Mouse (Mus musculus) liver, embryonic 15.5 days (tissue): ENCODE measurements around the gene Lrch1. TPM values are rescaled to one million over a fixed set of nuclear protein-coding genes. Genes with fewer than 3 reads are reported as not detected.

Experiments
- ATAC-seq: fragments of 200-750 bp; cut with Nextera tagmentation; 2 replicates; pipeline ENCODE4 v1.8.0; 2017; ENCODE audit warnings: moderate number of reproducible peaks, mild to moderate bottlenecking, moderate library complexity; ENCODE audit not compliant: insufficient read depth
- H3K27ac ChIP-seq: fragments of 300-500 bp; sonication (generic); replicated peaks from 2 replicates; pipeline ENCODE4 v1.5.1; 2015; ENCODE audit warnings: mild to moderate bottlenecking, inconsistent platforms
- H3K27me3 ChIP-seq: fragments of 300-500 bp; sonication (generic); 2 replicates; pipeline ENCODE4 v1.6.1; 2015; ENCODE audit warnings: mild to moderate bottlenecking, inconsistent platforms
- H3K36me3 ChIP-seq: fragments of 300-500 bp; sonication (generic); replicated peaks from 2 replicates; pipeline ENCODE4 v1.6.1; 2015; ENCODE audit warnings: moderate library complexity, mild to moderate bottlenecking, inconsistent platforms
- H3K4me1 ChIP-seq: fragments of 300-500 bp; sonication (generic); replicated peaks from 2 replicates; pipeline ENCODE4 v1.6.1; 2015; ENCODE audit warnings: inconsistent platforms
- H3K4me2 ChIP-seq: fragments of 300-500 bp; sonication (generic); 2 replicates; pipeline ENCODE4 v1.6.1; 2015; ENCODE audit warnings: moderate library complexity, mild to moderate bottlenecking, inconsistent platforms
- H3K4me3 ChIP-seq: fragments of 300-500 bp; sonication (generic); replicated peaks from 2 replicates; pipeline ENCODE4 v1.5.1; 2015; ENCODE audit warnings: mild to moderate bottlenecking, inconsistent platforms
- H3K9ac ChIP-seq: fragments of 300-500 bp; sonication (generic); 2 replicates; pipeline ENCODE4 v1.6.1; 2015; ENCODE audit warnings: moderate library complexity, mild to moderate bottlenecking, inconsistent platforms
- H3K9me3 ChIP-seq: fragments of 300-500 bp; sonication (generic); replicated peaks from 2 replicates; pipeline ENCODE4 v1.6.1; 2016; ENCODE audit warnings: inconsistent platforms
- WGBS: fragments of 180-500 bp; shearing (Covaris S2); methylation state at CpG from one replicate; pipeline ENCODE4 v1.1.7; 2015; ENCODE audit warnings: mixed read lengths; ENCODE audit not compliant: insufficient replicate concordance; 5-methylcytosine and 5-hydroxymethylcytosine counted together
- polyA plus RNA-seq: library from polyadenylated mRNA; unstranded; fragments of >200 nt; fragmentation: Nextera tagmentation; extraction: Ambion mirVana; gene quantifications from 2 replicates; pipeline ENCODE4 v1.2.1, GENCODE M21; 2015

Lrch1 gene
- polyA plus RNA-seq, 1 experiment from 2014 or later: 4.5 TPM

DNA sequence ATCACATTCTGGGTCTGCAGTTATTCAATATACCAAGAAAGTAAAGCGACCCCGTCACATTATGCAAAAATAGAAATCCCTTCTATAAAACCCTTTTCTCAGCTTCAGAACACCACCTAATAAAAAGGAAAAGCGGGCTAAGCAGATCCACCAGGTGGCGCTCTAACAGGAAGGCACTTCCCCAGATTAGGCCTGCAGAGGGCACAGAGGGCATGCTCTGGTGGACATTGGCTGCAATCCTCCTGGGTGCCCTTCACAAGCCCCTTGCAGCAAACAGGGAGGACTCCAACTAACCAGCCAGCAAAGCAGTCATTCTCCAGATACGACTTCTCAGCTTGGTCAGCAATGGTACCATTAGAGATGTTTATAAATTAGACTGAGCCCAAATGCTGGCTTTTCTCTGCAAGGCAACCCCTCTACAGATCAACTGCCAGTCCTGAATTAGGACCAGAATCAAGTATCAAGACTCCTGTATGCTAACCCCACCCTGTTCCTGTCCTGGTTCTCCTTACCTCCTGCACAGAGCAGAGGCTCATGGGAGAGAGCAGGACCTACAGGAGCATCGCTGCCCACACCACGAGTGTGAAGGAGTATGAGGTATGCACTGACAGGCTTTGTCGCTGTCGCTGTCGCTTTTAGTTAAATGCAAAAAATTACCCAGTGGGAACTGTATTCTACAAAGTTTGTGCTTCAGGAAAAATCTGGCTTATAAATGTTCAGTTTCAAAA is 183.3 kb downstream of the Lrch1 start:
- Histone ChIP-seq H3K9ac (no peak overlapping the region), H3K27me3 (no peaks in the 10 kb centered on the region), H3K4me1 (no peaks in the 10 kb centered on the region), H3K36me3 (peaks cover 4% of the 10 kb centered on the region), H3K4me3 (no peak overlapping the region), H3K4me2 (no peak overlapping the region), H3K27ac (no peak overlapping the region), H3K9me3 (no peaks in the 10 kb centered on the region)
- ATAC-seq: no peak
- WGBS: 56% methylated on average over 10 of the region's 10 CpGs

DNA sequence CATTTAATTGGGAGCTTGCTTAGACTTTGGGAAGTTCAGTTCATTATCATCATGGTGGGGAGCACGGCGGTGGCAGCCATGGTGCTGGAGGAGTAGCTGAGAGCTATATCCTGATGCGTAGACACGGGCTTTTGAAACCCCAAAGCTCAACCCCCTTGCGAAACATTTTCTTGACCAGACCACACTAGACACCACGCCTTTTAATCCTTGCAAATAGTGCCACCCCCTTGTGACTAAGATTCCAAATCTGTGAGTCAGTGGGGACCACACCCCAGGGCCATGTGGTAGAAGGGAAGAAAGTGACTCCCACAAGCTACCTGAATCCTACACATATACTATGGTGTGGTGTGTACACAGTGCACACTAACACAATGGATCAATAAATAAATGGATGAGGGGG is 210.8 kb downstream of the Lrch1 start:
- no peaks in the 10 kb centered on the region for H3K9me3 ChIP-seq
- ATAC-seq: no peak
- no peaks in the 10 kb centered on the region for H3K27me3 ChIP-seq
- no peak overlapping the region for H3K4me2 ChIP-seq
- H3K36me3 ChIP-seq: peaks cover 64% of the 10 kb centered on the region
- 87% methylated on average over 6 of the region's 6 CpGs for WGBS
- H3K4me1 ChIP-seq: peaks cover 13% of the 10 kb centered on the region
- no peak overlapping the region for H3K9ac ChIP-seq
- H3K27ac ChIP-seq: no peak overlapping the region
- H3K4me3 ChIP-seq: no peak overlapping the region

DNA sequence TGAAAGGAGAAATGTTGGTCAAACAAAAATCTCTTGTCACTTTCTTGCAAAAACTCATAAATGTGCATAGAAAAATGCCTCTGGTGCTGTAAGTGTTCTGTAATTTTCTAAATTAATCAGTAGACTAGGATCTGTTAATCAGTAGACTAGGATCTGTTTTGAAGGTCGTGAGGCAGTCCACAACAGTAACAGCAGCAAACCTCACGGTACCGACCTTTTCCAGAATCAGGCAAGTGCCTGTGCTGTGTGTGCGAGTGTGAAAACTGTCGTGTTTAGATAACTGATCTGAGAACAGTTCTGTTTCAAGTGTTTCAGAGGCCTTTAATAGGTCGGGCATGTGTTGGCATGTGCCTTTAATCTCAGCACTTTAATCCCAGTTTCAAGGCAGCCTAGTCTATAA is 212.2 kb downstream of the Lrch1 start:
- H3K9ac ChIP-seq: no peak overlapping the region
- 54% methylated on average over 6 of the region's 6 CpGs for WGBS
- no peaks in the 10 kb centered on the region for H3K9me3 ChIP-seq
- no peak overlapping the region for H3K4me2 ChIP-seq
- H3K36me3 ChIP-seq: peaks cover 51% of the 10 kb centered on the region
- H3K27ac ChIP-seq: no peak overlapping the region
- peaks cover 17% of the 10 kb centered on the region for H3K4me1 ChIP-seq
- H3K27me3 ChIP-seq: no peaks in the 10 kb centered on the region
- no peak for ATAC-seq
- no peak overlapping the region for H3K4me3 ChIP-seq

DNA sequence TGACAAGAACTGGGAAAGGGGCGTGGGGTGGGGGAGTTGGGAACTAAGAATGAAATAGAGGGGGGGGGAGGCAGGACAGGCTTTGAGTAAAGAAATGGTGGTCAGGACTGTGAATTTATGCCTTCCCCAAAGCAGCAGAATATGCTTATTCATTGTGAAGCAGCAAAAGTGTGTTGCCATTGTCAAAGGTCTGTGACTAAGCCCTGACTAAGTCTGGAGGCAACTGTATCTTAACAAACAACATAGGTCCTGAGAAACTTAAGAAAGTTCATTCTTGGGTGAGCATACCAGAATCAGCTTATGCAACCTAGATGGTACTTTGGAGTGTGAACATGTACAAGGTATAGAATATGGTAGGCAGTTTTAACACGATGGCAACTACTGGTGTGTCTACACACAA is 214.3 kb downstream of the Lrch1 start:
- Histone ChIP-seq H3K36me3 (peaks cover 32% of the 10 kb centered on the region), H3K4me3 (peak overlapping the region; percentile 73), H3K4me2 (peak overlapping the region; percentile 85), H3K9ac (peak overlapping the region; percentile 26; the same call in 1 of the 2 replicates), H3K27me3 (no peaks in the 10 kb centered on the region), H3K4me1 (peaks cover 17% of the 10 kb centered on the region), H3K9me3 (no peaks in the 10 kb centered on the region), H3K27ac (peak overlapping the region; percentile 39; the same call in 1 of the 2 replicates)
- ATAC-seq: no peak
- 60% methylated on average over 2 of the region's 2 CpGs for WGBS

DNA sequence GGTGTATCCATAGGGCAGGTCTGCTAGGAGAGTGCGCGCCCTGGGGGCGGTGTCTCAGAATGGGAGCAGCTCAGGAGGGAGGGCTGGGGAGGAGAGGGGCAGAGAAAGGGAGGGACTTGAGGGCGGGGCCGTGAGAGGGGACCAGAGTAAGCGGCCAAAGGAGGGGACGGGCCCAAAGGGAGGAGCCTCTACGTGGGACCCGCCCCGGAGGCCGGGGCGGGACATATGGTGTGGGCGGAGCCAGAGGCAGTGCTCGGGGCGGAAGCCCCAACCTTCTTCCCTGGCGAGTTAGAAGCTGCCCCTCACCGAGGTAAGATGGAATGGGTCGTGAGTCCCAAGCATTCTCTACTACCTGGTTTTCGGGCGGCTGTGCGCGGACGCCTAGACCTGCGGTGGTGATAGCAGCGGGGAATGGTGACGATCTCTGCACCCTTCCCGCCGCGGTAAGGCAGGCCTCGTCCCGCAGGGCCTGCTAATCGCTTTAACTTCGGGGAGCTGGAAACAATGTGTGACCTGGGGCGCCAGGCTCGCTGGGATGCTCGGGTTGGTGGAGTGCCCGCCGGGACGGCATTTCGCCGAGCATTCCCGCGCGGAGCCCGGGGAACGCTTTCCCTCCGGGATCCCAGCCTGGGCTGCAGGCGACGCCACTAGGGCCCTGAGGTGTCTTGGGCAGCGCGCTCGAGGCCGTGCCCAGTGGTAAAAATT is 215.4 kb downstream of the Lrch1 start, which contains the start of gene Esd:
Gene Esd (plus strand): TSS at position 219 of the 705 bp plus-strand sequence.
- ATAC-seq: peak; percentile 99
- H3K9ac ChIP-seq: peak within 1 kb of the TSS; percentile 80
- 0% methylated on average over 50 of the region's 53 CpGs for WGBS

DNA sequence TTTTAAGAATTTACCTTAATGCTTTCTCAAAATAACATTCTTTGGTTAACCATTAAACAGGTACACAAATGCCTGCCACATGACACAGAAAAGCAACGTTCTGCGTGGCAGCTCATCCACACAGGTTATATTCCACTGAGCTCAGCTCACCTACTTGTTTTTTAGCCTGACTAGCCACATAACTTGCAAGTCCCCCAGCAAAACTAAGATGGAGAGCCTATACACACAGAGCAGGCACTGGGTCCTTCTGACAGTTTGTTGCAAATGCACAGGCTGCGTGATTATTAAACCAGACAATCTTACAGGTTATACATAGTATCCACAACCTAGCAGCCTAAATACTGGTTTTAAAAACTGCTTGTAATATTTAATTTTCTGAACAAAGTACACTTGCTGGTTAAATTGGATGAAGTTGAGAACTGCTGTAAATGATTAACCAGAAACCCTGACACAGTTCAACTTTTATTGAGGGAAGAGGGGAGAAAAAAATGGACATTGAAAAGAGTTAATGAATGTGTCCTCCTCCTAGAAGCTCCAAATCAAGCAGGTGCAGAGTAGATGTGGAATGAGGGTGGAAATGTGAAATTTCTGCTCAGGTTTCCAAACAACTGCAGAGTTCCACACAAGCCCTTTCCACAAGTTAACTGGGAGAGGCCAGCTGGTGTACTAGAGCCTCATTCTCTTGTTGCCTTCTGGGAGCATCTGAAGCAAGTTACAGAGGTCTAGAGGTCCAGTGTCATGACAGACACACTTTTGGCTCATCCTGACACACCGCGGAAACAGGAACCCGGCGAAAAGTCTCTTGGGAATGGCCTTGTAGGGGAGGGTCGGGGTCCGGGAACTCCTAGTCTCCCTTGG is 216.2 kb downstream of the Lrch1 start:
- WGBS: 25% methylated on average over 9 of the region's 9 CpGs
- Histone ChIP-seq H3K27ac (peak overlapping the region; percentile 77), H3K9me3 (no peaks in the 10 kb centered on the region), H3K36me3 (peaks cover 12% of the 10 kb centered on the region), H3K4me1 (peaks cover 17% of the 10 kb centered on the region), H3K4me3 (peak overlapping the region; percentile 73), H3K9ac (peak overlapping the region; percentile 80), H3K4me2 (peak overlapping the region; percentile 85), H3K27me3 (no peaks in the 10 kb centered on the region)
- ATAC-seq: peak; percentile 1; the same call in 1 of the 2 replicates

More for the DNA sequence above, 215.4 kb downstream of the Lrch1 start, which contains the start of gene Esd:
- Histone ChIP-seq H3K36me3 (peaks cover 20% of the 10 kb centered on the region), H3K9me3 (no peaks in the 10 kb centered on the region), H3K4me3 (peak within 1 kb of the TSS; percentile 73), H3K4me1 (peaks cover 17% of the 10 kb centered on the region), H3K4me2 (peak within 1 kb of the TSS; percentile 85), H3K27me3 (no peaks in the 10 kb centered on the region), H3K27ac (peak within 1 kb of the TSS; percentile 80)

DNA sequence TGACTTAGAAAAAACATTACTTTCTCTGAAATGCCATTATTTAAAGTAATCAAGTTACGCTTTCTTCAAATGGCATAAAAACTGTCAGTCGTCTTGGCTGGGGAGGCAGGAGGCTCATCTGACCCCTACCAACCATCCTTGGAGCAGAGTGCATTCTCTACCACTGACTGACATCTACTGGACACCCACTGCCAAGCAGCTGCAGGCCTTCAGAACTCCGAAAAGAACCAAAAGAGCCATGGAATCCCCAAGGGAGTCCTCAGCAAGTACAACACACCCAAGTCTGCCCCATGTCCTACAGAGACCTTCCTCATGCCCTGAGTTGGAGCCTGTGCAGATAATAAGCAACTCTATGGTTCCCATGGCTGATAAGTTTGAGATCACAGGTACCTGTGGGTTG is 224.1 kb downstream of the Lrch1 start:
- Histone ChIP-seq H3K9me3 (no peaks in the 10 kb centered on the region), H3K4me1 (no peaks in the 10 kb centered on the region), H3K4me2 (no peak overlapping the region), H3K36me3 (no peaks in the 10 kb centered on the region), H3K4me3 (no peak overlapping the region), H3K27ac (no peak overlapping the region), H3K9ac (no peak overlapping the region), H3K27me3 (peaks cover 3% of the 10 kb centered on the region; the same call in 1 of the 2 replicates)
- 59% methylated on average over 3 of the region's 3 CpGs for WGBS
- no peak for ATAC-seq

DNA sequence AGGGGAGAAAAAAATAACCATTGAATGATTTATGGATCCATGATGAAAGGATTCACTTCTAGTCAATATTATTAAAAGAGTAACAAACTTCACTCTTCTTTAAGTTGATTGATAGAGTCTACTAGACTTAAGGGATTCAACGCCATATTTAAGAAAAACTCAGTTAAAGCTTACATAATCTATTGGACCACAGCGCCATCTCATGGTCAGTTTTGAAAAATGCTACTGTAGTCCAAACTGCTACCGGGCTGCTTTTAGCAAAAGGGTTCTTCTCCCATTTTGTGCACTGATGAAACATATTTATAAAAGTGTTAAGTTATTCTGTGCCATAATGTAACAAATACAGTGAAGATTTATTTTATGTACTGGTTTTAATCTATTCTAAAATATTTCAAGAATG is 238.6 kb downstream of the Lrch1 start:
- WGBS: 13% methylated on average over 3 of the region's 3 CpGs
- H3K27ac ChIP-seq: no peak overlapping the region
- no peaks in the 10 kb centered on the region for H3K27me3 ChIP-seq
- H3K4me1 ChIP-seq: no peaks in the 10 kb centered on the region
- H3K36me3 ChIP-seq: no peaks in the 10 kb centered on the region
- no peak overlapping the region for H3K4me3 ChIP-seq
- H3K9me3 ChIP-seq: no peaks in the 10 kb centered on the region
- no peak overlapping the region for H3K9ac ChIP-seq
- ATAC-seq: no peak
- no peak overlapping the region for H3K4me2 ChIP-seq

Other genes with a start within 250 kb of the Lrch1 start
- gene Esd, start 215.6 kb downstream of the Lrch1 start, polyA plus RNA-seq: 165 and 180 TPM in 2 replicates
- gene Rubcnl, start 68.2 kb upstream of the Lrch1 start, polyA plus RNA-seq: 0.31 and 0.38 TPM in 2 replicates
- not detected in 2 replicates for gene Lrrc63, start 183.0 kb upstream of the Lrch1 start, polyA plus RNA-seq
- 39.6 and 40.9 TPM in 2 replicates for gene Lcp1, start 183.2 kb upstream of the Lrch1 start, polyA plus RNA-seq